Mouse (Mus musculus) left cerebral cortex, postnatal 36 days (tissue): ENCODE measurements around the gene Nr6a1. TPM values are rescaled to one million over a fixed set of nuclear protein-coding genes. Genes with fewer than 3 reads are reported as not detected.

Experiments
- DNase-seq, 2 experiments: peaks; one replicate each; pipeline ENCODE4 v3.0.0; 2021 to 2022; ENCODE audit warnings: low spot score in 2 of 2, mixed read lengths in 1 of 2
- intact Hi-C: fragments of 180-260 bp; cut with DNase I; formaldehyde crosslinking; loops from one replicate; pipeline ENCODE4 v1.15.1; 2025
- total RNA-seq, 2 experiments: library from RNA; stranded (reverse); gene quantifications; 2 replicates each; pipeline ENCODE4 v1.2.3; 2021

Nr6a1 gene
- total RNA-seq, 2 experiments from 2014 or later = 8.8 to 9.5 TPM

DNA sequence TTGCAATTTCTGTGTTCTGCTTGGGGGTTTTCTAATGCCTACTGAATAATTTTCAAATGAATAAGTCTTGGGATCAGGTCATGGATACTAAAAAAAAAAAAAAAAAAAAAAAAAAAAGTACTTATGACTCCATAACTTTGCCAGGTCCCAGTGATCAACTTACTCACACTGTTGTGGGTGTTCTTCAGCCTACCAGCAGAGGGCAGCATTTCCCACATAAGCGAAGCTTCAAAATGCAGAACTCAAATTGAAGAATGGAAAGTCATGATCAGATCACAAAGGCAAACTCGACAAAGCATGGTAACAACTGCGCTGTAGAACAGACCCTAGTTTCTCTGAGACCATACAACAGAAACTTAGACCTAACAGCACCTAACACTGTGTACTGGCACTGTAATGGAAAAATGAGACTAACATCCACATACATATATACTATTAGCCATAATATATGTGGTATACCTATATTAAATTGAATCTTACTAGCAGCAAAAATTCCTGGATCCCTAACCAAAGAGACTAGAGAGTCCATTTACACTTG is 130.3 kb downstream of the Nr6a1 start:
- DNase-seq = peak; percentile 61 to 63
- intact Hi-C loops = loop anchor here (2.0 kb wide), 1 partner anchor 68 kb away; no protein-coding TSS in a partner anchor

DNA sequence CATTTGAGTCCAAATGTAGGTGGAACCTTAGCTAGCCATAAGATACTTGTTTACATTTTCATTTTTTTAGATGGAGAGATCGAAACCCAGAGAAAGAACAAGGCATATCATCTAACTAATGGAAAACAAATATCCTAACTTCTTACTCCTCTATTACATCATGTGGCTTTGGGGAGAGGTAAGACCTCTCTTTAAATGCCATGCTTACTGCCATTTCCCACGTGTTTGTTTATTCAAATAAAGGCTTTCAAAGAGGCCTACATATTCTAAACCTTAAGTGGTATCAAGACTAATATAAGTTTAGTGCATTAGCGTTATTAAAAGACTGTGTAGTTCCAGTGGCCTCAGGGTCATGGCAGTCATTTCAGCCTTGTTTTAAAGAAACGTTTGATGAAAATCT is 140.2 kb downstream of the Nr6a1 start:
- no peak for DNase-seq
- intact Hi-C loops = no loop called here

DNA sequence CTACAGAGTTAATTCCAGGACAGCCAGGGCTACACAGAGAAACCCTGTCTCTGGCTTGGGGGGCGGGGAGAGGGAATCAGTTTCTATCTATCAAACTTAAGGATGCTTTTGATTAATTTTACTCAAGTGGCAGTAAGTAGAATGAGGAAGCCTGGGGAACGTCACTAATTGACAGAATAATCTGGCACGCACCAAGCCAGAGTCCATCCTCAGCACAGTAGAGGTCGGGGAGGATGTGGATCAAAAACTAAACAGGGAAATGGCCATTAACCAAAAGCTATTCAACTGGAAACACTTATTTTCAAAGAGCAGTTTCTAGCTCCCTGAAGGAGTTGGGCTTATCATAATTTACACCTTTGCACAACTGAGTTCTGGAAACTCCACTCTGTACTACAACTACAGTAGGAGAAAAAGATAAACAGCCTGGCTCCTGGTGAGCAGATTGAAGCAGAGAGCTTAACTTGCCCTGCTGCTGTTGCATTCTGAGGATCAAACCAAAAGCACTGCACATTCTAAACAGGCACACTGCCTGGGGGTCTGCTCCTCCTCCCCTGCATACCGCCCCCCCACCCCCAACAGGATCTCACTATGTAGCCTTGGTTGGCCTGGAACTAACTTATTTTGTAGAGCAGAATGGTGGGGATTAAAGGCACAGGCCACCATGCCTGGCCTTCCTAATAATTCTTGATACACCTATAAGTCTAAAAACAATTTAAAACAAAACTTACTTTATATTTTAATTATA is 141.1 kb downstream of the Nr6a1 start:
- intact Hi-C loops = no loop called here
- no peak for DNase-seq

DNA sequence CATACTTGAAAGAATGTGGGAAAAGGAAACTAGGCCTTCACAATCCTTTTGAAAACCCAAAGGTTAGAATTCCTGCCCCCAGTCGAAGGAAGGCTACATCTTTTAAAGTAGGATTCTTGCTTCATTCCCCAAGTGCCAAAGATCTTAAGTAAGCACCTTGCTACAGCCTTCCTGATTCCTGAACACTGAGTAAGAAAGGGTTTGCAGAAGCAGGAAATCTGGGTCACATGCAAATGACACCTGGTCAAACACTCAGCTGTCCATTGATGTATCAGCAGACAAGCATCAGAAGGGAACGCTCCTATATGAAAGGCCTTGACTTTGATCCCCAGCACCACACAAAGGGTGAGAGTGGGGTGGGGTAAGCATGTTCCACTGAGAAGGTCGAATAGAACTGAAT is 142.4 kb downstream of the Nr6a1 start:
- intact Hi-C loops = no loop called here

DNA sequence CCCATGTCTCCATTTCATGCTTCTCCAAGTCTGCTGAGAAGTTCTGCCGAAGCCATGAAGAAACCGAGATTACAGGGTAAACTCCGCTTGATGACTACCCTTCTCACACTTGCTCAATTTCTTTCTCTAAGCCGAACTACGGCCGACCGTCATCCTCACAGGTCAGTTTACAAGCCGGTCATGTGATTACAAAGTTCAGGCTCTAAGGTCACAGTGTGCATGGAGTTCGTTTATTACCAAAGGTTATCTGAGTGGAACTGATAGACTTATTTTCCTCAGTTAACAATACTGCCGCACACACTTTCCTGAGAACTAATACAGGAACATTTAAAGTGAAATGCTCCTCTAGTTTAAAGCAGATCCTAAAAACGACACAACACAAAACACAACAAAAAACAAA is 143.1 kb downstream of the Nr6a1 start:
- no peak for DNase-seq
- intact Hi-C loops = no loop called here

More for the DNA sequence above, 142.4 kb downstream of the Nr6a1 start:
- DNase-seq = no peak

DNA sequence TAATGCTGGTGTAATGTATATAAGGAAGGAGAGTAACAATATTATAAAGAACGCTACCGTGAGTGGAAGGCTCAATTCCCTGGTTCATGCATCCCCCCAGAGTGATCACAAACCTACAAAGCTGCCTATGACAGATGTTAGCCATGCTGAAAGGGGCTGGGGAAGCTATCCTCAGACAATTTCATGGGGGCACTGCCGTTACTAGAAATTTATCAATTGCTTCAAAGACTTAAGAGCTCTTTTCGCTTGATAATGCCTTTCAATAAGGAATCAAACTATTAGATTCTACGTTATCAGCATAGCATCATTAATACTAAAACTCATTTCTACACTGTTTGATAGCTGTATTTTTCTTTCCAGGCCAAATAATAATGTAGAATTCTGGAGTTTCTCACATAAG is 144.1 kb downstream of the Nr6a1 start:
- DNase-seq = no peak
- intact Hi-C loops = no loop called here

DNA sequence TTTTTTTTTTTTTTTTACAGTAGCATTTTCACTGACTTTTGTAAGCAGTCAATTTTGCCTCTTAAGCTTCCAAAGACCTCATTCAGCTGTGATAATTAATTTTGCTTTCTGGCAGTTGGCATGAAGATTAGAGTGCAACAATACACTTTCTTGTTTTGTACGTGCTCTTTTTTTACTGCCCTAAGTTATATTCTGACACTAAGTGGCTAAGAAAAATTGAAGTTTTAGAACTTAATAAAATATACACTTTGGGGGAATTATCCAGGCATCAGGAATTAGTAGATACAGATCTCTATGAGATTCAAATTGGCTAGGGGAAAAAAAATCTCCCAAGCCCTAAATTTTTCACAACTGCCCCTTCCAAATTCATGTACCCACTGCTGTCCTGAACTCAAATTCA is 144.8 kb downstream of the Nr6a1 start:
- intact Hi-C loops = no loop called here

DNA sequence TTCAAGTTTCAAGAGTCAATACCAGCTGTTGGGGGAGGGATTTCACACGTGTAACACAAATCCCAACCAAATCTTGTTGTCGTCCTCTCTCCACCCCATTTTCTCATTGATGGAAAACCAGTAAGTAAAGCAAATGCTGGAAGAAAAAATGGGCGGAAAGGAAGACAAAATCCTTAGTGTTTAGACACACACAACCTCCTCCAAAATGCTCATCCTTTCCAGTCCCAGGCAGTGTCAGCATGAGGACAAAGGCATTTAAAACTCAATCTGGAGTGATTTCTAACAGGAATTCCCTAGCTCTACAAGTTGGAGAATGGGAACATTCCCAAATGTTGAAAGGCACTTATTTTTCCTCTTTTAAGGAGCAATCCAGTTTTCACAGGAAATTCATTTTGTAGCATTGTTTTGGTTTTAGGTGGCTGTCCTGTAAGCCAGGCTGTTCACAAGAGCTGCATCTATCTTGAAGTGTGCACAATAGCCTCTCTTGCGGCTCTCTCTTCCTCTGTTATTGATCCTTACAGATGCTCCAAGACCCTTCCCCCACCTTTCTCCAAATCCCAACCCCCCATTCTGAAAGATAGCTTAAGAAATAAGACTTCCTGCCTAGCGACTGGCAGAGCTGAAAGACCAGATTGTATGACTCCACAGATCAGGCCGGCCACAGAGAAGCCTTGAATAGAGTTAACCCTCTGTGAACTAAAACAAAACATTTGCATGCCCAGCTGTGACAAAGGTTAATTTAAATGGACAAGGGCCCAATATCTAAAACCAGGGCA is 145.4 kb downstream of the Nr6a1 start:
- intact Hi-C loops = no loop called here
- DNase-seq = no peak

More for the DNA sequence above, 144.8 kb downstream of the Nr6a1 start:
- DNase-seq = no peak

DNA sequence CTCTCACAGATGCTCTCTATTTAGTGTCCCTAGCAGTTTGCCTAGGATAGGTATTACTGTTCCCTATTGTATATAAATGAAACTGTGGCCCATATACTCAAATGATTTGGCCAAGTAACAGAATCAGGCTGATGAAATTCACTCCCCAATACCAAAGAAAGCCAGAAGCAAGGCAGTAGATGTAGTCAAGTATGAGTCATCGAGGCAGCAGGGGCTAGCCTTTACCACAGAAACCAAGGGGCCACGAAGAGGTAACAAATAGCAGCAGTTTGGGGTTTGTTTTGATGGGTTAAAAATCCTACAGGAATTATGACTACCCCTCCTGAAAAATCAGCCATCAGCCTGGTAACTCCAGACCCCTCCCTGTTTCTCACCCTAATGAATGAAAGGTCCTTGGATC is 147.5 kb downstream of the Nr6a1 start:
- intact Hi-C loops = no loop called here
- DNase-seq = no peak

DNA sequence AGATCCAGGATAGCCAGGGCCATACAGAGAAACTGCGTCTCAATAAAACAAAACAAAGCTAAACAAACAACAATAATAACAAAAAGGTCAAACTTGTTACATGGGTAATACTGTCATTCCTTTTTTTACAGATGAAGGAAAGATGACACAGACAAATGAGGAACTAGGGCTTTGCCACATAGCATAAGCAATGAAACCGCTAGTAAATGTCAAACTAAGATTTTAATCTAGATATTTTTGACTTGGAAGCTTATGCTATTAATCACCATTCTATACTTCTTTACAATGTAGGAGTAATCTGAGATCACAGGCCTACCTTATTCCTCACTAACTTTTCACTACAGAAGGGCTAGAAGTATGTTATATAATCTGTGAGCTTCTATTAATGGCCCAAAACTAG is 150.2 kb downstream of the Nr6a1 start:
- DNase-seq = no peak
- intact Hi-C loops = no loop called here

DNA sequence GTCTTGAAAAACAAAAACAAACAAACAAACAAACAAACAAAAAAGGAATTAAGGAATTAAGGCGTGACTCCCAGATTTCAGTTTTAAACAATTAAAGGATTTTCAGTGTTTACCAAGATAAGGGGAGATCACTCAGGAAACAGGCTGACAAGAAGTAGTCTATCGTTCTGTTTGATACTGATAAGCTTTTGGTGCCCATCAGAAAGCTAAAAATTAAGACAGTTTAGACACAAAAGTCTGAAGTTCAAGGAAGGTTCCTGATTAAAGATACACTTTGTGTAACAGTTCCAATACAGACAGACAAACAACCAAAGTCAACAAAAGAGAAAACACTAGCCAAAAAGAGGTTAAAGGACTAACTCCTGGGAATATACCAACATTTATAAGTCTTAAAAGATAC is 152.6 kb downstream of the Nr6a1 start:
- intact Hi-C loops = no loop called here
- no peak for DNase-seq

DNA sequence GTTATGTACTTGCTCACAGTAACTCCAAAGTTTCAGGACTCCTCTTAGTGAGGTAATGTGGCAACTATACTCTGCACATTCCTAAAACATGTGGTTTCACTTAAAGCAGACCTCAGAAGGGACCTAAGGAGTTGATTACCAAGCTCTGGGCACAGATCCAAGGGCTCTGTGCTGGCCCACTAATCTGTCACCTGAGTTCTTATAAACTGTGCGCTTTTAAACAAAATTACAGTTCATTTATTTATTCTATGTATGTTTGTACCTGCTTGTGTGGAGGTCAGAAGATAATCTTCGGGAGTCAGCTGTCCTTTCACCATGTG is 156.1 kb downstream of the Nr6a1 start:
- no peak for DNase-seq
- intact Hi-C loops = no loop called here

DNA sequence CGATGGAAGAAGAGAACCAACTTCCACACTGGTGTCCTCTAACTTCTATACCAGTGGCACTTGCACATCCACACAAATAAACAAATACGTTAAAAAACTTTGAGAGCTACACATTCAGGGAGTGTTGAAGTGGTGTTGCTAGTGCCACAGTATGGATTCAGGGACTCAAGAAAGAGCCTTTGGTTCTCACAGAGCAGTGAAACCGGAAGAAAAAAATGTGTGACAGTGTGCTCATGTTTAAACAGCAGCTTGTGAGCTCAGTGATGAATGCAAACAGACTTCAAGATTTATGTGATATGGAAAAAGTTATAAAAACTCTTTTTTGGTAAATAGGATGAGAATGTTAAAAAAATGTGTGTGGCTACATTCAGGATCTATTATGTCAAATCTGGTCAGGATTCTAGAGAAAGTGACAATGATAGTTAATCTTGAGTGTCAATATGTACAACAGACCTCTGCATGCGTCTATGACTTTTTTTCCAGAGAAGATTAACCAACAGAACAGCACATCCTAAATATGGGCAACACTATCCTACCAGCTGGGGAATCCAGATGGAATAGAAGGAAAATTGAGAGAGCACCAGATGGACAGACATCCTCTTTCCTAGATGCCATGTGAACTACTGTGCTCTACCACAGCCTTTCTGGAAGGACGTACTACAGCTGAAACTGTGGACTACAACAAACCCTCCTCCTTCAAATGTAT is 156.6 kb downstream of the Nr6a1 start:
- no peak for DNase-seq
- intact Hi-C loops = no loop called here

DNA sequence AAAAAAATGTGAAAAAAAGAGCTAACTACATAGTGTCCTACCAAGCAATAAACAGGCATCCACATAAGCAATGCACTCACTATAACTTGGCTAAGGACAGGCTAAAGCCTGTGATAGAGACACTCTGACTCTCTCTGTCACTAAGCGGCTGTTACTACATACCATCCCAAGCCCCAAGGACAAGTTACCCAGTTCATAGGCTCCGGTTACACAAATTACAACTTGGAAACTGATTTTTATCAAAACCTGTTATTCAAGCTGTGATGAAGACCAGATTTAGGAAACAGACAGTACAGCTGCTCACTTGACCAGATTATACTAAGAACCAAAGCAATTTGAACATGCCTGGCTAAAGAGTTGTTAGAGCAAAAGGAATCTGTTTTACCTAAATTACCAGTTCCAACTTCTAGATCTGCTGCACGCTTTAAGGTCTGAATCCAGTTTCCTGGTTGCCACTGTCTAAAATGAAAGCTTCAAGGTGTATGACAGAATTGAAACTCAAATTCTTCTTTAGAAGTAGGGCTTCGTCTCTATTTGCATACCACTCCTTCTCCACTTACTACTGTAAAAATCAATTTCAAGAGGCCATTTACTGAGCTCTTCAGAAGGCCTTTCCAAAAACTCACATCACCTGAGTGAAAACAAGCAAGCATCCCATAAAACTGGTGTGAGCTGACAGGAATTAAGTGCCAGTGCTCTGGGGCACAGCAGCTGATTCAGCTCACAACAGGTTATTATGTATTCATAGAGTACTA is 160.1 kb downstream of the Nr6a1 start:
- intact Hi-C loops = no loop called here
- no peak for DNase-seq

DNA sequence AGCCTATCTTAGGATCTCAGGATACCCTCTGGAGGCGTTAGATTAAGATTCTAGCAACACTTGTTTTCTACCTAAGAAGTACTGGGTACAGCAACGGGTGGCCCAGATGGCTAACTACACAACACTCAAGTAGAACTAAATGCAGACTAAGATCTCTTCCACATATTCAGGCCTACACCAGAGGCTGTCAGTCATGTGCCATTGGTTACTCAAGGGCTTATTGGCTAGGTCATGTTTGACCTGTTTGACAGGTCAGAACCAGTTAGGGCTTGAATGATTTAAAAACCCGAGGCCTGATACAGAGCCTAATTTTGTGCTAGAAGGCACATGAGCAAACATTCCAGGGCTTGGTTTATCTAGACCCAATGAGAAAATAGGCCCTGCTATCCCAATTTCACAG is 187.6 kb downstream of the Nr6a1 start:
- intact Hi-C loops = loop anchor here (5.0 kb wide), 1 partner anchor 98 kb away; the partner anchor contains the start of gene Psmb7

DNA sequence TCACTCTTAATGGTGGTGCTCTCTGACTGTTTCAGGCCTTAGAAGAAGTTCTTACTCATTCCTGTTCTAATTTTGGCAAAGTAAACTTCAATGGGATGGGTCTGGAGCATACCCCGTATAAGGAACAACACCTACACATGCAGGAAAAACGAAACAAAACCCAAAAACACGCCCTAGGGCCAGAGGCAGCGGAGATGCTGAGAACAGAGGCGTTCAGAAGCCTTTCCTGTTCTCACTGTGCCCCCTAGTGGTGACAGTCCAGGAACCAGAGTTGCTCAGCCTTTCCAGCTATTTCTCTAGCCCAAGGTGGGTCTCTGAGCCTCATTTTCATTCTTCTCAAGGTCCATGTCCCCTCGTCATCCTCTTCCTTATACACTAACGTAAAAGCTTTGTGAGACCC is 188.1 kb downstream of the Nr6a1 start:
- DNase-seq = peak; percentile 53 to 70
- intact Hi-C loops = loop anchor here (5.0 kb wide), 1 partner anchor 97 kb away; the partner anchor contains the start of gene Psmb7

More for the DNA sequence above, 187.6 kb downstream of the Nr6a1 start:
- no peak for DNase-seq

DNA sequence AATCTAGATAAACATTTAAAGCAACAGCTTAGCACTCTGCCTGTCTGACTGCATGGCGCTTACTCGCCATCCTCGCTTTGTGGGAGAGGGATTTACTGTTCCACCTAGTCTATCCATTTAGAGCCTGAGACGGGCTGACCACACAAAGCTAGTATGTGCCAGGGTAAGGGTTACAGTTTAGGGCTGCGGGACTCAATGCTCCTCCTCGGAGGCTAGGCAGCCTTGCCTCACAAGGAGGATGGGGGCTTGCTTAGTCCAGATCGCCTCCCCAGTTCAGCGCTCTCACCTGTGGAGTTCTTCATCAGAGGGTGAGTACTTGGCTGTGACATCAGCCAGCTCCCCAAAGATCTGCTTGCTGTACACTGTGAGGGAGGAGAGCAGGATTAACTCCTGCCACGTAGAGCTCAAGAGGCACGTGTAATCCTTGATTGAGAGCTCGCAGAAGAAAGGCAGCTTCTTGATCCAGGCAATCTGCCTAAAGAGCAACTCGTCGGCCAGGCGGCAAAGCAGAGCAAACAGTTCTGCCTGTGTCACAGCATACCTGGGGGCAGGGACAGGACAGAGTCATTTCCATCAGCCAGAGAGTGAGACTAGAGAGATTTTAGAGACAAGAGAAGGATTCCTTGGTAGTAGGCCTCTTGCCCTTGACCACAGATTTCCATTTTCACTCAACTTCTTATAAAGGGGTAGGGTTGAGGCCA is 188.7 kb downstream of the Nr6a1 start:
- intact Hi-C loops = loop anchor here (5.0 kb wide), 1 partner anchor 96 kb away; the partner anchor contains the start of gene Psmb7

DNA sequence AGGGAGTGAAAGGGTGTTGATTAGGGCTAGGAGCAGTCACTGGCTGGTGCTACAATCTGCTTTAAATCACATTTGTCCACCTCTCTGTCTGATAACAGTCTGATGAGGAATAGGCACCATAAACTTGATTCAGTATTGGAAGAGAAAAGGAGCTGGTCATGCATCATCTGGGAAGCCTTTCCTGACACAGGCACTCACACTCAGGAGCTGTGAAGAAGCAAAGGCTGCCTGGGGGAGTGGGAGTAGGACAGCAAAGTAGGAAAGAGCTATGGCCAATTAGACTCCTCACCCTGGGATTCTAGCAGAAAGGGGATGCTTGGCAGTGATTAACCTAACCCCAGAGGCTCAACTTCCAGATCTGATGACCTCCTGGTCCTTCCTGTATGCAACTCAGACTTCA is 191.7 kb downstream of the Nr6a1 start:
- intact Hi-C loops = loop anchor here (5.0 kb wide), 1 partner anchor 93 kb away; the partner anchor contains the start of gene Psmb7
- no peak for DNase-seq

More for the DNA sequence above, 188.7 kb downstream of the Nr6a1 start:
- DNase-seq = no peak

DNA sequence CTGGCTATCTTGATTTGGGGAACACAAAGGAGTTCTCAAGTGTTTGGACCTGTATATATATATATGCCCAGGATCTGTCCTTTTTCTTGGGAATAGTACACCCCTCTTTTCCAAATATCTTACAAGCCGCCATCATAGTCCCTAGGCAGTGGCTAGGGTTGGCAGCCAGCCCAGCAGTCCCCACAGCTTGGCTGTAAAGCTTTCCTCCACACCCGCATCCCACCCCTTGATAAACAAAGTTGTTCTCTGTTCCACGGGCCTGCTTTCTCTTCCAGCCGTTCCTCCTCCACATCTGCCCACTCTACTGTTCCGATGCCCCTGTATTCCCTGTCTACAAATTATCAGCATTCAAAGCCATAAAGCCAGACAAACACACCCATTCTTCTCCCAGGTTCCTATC is 192.8 kb downstream of the Nr6a1 start:
- intact Hi-C loops = loop anchor here (5.0 kb wide), 1 partner anchor 92 kb away; the partner anchor contains the start of gene Psmb7
- DNase-seq = no peak
